In genomic region chr5:65862217-65862927, GRCm38 (mm10) we compare ENCODE assay signal across 20 mouse cellular contexts. TPM values are rescaled to one million over a fixed set of nuclear protein-coding genes. Genes with fewer than 3 reads are reported as not detected.
DNase-seq lines count a peak whose midpoint lies in the region; ATAC-seq and TF ChIP-seq lines count a peak whose summit lies in the region.
"Had no signal": no experiment of that assay in that cellular context is flagged by ENCODE, and none has a peak within 500 bp of the region (broad histone marks: within the 10 kb centered on the region; RNA-seq: fewer than 3 reads in every experiment).

No protein-coding gene starts in this region.

- DNase-seq in CD4-positive, CD25-positive, alpha-beta regulatory T cell, adult 2 months (ENCODE audit: low read depth, low spot score): peak; percentile 18
- no peak for DNase-seq in spleen, adult 2 months (ENCODE audit: low read depth in 1 of 2, low spot score in 2 of 2)
- DNase-seq in spleen, postnatal 36 days (ENCODE audit: low spot score in 2 of 2): no peak
- peak; percentile 92 for DNase-seq in A20 (ENCODE audit: low read depth, low spot score)
- DNase-seq in induced T-regulatory cell, adult 2 months (ENCODE audit: low read depth): peak; percentile 47
- DNase-seq in urinary bladder, postnatal 10 days (ENCODE audit: low spot score): no peak
- DNase-seq in layer of hippocampus, adult 9-10 months (ENCODE audit: low spot score): no peak
- DNase-seq: adrenal gland, postnatal 10 days; cerebellum, adult 18-20 months; cerebellum, adult 9-11 months; cerebellum, postnatal 36 days; gastrocnemius, adult 2 months; gastrocnemius, postnatal 25 days; heart, postnatal 14 days had no signal

- peaks cover 28% of the 10 kb centered on the region; the same call in 1 of the 2 replicates for H3K4me1 ChIP-seq in spleen, adult 2 months (ENCODE audit: control insufficient read depth, insufficient read depth, insufficient read length)
- H3K4me1 ChIP-seq: forebrain, embryonic 12.5 days had no signal

- TF ChIP-seq CTCF in spleen, adult 2 months (IDR thresholded peaks at IDR 0.05; ENCODE audit: extremely low read depth, insufficient read depth, insufficient read length, insufficient replicate concordance): no peak

- peak overlapping the region; percentile 81; the same call in 1 of the 2 replicates for H3K4me3 ChIP-seq in spleen, adult 2 months (ENCODE audit: extremely low read depth, insufficient read depth, insufficient read length)
- H3K4me3 ChIP-seq: embryonic facial prominence, embryonic 13.5 days; forebrain, embryonic 12.5 days; heart, embryonic 10.5 days; hindbrain, embryonic 10.5 days had no signal

- ATAC-seq in CD4-positive, CD25-positive, alpha-beta regulatory T cell, adult 4 months: no peak

- no peak for TF ChIP-seq POLR2A in spleen, adult 2 months (IDR thresholded peaks at IDR 0.05; ENCODE audit: low read depth, low read length)

- 43% methylated on average over 7 of the region's 7 CpGs for WGBS in spleen, adult 2 months

- H3K27ac ChIP-seq in spleen, adult 2 months (ENCODE audit: insufficient read depth, low read length): peak overlapping the region; percentile 97
- H3K27ac ChIP-seq: embryonic facial prominence, embryonic 13.5 days; forebrain, embryonic 12.5 days; heart, embryonic 10.5 days; hindbrain, embryonic 10.5 days; hindbrain, embryonic 14.5 days had no signal

- H3K27me3 ChIP-seq in spleen, adult 2 months (ENCODE audit: control insufficient read depth, insufficient read depth, low read length): no peaks in the 10 kb centered on the region
- H3K27me3 ChIP-seq: embryonic facial prominence, embryonic 13.5 days; forebrain, embryonic 12.5 days had no signal

- peaks cover 1% of the 10 kb centered on the region; the same call in 1 of the 2 replicates for H3K36me3 ChIP-seq in spleen, adult 2 months (ENCODE audit: control insufficient read depth, insufficient read depth, low read length)
- H3K36me3 ChIP-seq: embryonic facial prominence, embryonic 13.5 days; forebrain, embryonic 12.5 days; heart, embryonic 10.5 days; hindbrain, embryonic 10.5 days had no signal

RNA-seq across cellular contexts. Expression of gene Rhoh, which starts 1.4 kb away (rescaled TPM):
- polyA plus RNA-seq in CD4-positive, CD25-positive, alpha-beta regulatory T cell, adult 4 months (2017; shearing (Covaris generic)): 100 to 1,000 TPM; 342 to 463 TPM
- polyA plus RNA-seq in spleen, adult 2 months (2012; rRNA removed): 28.0 and 33.6 TPM in 2 replicates

Comparison
In these comparisons a context has a peak if more than half of its experiments do, and no peak if none do; other contexts are left out.
1. DNase-seq: peak in CD4-positive, CD25-positive, alpha-beta regulatory T cell, adult 2 months (single experiment), A20 (single experiment) and induced T-regulatory cell, adult 2 months (single experiment); none in spleen, adult 2 months (0 of 2), spleen, postnatal 36 days (0 of 2), urinary bladder, postnatal 10 days (single experiment) and layer of hippocampus, adult 9-10 months (single experiment).